Mouse (Mus musculus) liver, embryonic 11.5 days (tissue): Measurements from ENCODE around the gene Cutal. TPM values are rescaled to one million over a fixed set of nuclear protein-coding genes. Genes with fewer than 3 reads are reported as not detected.
"Not testable (repeated sequence)": the region's sequence is repeated elsewhere in the genome, so short reads cannot be mapped to it uniquely, and the experiment has no call there.

Experiments
- ATAC-seq: fragments of 200-750 bp; cut with Nextera tagmentation; replicated peaks from 2 replicates; pipeline ENCODE4 v1.8.0; 2017; ENCODE audit warnings: moderate number of reproducible peaks, mild to moderate bottlenecking, moderate TSS enrichment, moderate library complexity; ENCODE audit not compliant: low FRiP score
- DNase-seq: peaks from one replicate; pipeline ENCODE4 v3.0.0-alpha.2; 2017; ENCODE audit warnings: low spot score
- H3K27ac ChIP-seq: fragments of 300-500 bp; sonication (generic); 2 replicates; pipeline ENCODE4 v1.5.1; 2014; ENCODE audit warnings: mild to moderate bottlenecking, low read depth, low read length, control low read depth
- H3K27me3 ChIP-seq: fragments of 300-500 bp; sonication (generic); replicated peaks from 2 replicates; pipeline ENCODE4 v1.6.1; 2014; ENCODE audit warnings: low read length, mixed read lengths; ENCODE audit not compliant: control insufficient read depth, insufficient read depth
- H3K36me3 ChIP-seq: fragments of 300-500 bp; sonication (generic); 2 replicates; pipeline ENCODE4 v1.6.1; 2014; ENCODE audit warnings: mild to moderate bottlenecking, low read length, moderate library complexity, mixed read lengths; ENCODE audit not compliant: control insufficient read depth, insufficient read depth
- H3K4me1 ChIP-seq: fragments of 300-500 bp; sonication (generic); replicated peaks from 2 replicates; pipeline ENCODE4 v1.6.1; 2014; ENCODE audit warnings: low read length, mixed read lengths; ENCODE audit not compliant: control insufficient read depth, insufficient read depth
- H3K4me2 ChIP-seq: fragments of 300-500 bp; sonication (generic); 2 replicates; pipeline ENCODE4 v1.6.1; 2014; ENCODE audit warnings: mild to moderate bottlenecking, control low read depth, moderate library complexity
- H3K4me3 ChIP-seq: fragments of 300-500 bp; sonication (generic); 2 replicates; pipeline ENCODE4 v1.5.1; 2014; ENCODE audit warnings: low read depth, low read length, control low read depth
- H3K9ac ChIP-seq: fragments of 300-500 bp; sonication (generic); 2 replicates; pipeline ENCODE4 v1.6.1; 2014; ENCODE audit warnings: low read depth, low read length, control low read depth
- H3K9me3 ChIP-seq: fragments of 300-500 bp; sonication (generic); 2 replicates; pipeline ENCODE4 v1.6.1; 2016; ENCODE audit warnings: low read length, inconsistent platforms, mixed read lengths; ENCODE audit not compliant: control insufficient read depth
- WGBS: fragments of 180-500 bp; shearing (Covaris S2); extraction: QIAGEN DNeasy Blood & Tissue Kit; methylation state at CpG from one replicate; pipeline ENCODE4 v1.1.7; 2014; 5-methylcytosine and 5-hydroxymethylcytosine counted together
- polyA plus RNA-seq: library from polyadenylated mRNA; unstranded; fragments of >200 nt; fragmentation: Nextera tagmentation; extraction: Ambion mirVana; gene quantifications from 2 replicates; pipeline ENCODE4 v1.2.1, GENCODE M21; 2014

Cutal gene
- 2.5 and 2.7 TPM in 2 replicates for polyA plus RNA-seq

DNA sequence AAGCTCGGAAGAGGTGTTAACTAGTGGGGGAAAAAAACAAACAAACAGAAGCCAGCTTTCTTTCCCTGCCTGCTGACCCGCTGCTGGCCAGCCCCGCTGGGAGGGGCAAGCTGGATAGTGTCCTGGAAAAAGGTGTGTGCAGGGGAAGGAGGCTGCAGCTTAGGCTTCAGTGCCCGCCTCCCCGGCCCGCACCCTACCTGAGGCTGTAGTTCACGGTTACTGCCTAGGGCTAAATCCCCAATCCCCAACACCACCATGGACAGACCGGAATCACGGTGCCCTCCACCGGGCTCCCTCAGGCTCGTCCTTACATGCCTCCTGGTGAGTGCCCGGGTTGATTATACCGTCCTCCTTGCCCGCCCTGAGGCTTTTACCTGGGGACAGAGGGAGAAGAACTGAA lies at the start of gene Cutal:
Cutal (plus strand) TSS at position 126 of the 400 bp plus-strand sequence.
- no peak for ATAC-seq

DNA sequence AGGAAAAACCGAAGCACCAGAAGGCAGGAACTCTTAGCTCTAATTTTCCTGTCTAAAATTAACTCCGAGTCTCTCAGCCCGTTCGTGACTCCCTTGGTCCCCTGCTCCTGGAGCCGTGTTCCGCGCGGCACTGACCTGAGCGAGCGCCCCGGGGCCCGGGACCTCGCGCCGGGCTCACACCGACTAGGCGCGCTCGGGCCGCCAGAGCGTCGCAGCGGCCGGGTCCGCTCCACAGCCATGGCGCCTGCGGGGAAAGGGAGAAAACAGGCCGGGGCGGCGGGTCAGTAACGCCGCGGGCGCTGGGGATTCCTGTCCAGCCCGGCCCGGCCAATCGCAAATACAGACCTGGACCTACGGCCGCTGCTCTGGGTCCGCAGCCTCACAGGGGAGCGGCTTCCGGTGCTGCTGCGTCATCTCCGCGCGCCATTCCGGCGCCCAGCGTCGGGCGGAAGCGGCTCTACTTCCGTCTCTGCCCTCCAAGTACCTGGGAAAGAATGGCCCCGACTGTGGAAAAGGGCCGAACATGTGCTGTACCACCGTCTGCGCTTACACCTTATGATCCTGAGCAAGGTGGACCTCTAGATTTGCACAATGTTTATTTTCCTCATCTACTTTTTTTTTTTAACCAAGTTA lies 48.3 kb upstream of the Cutal start, which contains the start of gene Fbxw2:
Fbxw2 (minus strand) TSS at position 485 of the 633 bp plus-strand sequence.
- Histone ChIP-seq H3K9me3 (no peaks in the 10 kb centered on the region), H3K27ac (peak within 1 kb of the TSS; percentile 87), H3K4me1 (peaks cover 26% of the 10 kb centered on the region), H3K36me3 (peaks cover 6% of the 10 kb centered on the region), H3K4me2 (peak within 1 kb of the TSS; percentile 85), H3K9ac (peak within 1 kb of the TSS; percentile 90), H3K27me3 (no peaks in the 10 kb centered on the region), H3K4me3 (peak within 1 kb of the TSS; percentile 86)
- ATAC-seq (peak; percentile 98), DNase-seq (peak; percentile 90)
- under 1% methylated on average over 55 of the region's 57 CpGs for WGBS

More for the DNA sequence above, at the start of gene Cutal:
- Histone ChIP-seq H3K27me3 (peaks cover 12% of the 10 kb centered on the region), H3K4me3 (peak within 1 kb of the TSS; percentile 39), H3K36me3 (no peaks in the 10 kb centered on the region), H3K27ac (peak within 1 kb of the TSS; percentile 32; the same call in 1 of the 2 replicates), H3K9me3 (no peaks in the 10 kb centered on the region), H3K4me2 (peak within 1 kb of the TSS; percentile 52), H3K4me1 (peaks cover 9% of the 10 kb centered on the region), H3K9ac (peak within 1 kb of the TSS; percentile 18; the same call in 1 of the 2 replicates)
- WGBS = 11% methylated on average over 14 of the region's 14 CpGs
- no peak for DNase-seq

DNA sequence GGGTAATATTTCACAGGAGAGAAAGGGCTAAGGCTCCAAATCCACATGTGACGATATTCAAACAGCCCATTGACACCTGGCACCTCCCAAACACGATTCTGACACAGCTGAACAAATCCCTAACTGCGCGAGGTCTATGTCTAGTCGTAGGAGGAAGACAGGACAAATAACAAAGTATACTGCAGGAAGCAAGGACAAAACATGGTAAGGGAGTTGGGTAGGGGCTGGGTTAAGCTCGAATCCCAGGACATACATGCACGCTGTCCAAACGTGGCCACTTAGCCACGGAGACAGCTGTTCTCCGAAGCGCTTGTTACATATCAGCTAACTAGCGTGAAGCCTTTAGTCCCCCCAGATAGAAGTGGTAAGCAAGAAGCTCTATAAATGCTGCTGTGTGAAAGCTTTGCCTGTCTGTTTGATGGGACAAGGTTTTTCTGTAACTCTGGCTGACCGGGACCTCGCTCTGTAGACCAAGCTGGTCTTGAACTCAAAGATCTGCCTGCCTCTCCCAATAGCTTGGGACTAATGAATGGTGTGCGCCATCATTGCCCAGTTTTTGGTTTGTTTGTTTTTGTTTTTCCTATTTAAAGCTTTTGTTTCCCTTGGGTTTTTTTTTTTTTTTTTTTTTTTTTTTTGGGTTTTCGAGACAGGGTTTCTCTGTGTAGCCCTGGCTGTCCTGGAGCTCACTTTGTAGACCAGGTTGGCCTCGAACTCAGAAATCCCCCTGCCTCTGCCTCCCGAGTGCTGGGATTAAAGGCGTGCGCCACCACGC lies 47.5 kb upstream of the Cutal start:
- H3K4me2 ChIP-seq = peak overlapping the region; percentile 85

DNA sequence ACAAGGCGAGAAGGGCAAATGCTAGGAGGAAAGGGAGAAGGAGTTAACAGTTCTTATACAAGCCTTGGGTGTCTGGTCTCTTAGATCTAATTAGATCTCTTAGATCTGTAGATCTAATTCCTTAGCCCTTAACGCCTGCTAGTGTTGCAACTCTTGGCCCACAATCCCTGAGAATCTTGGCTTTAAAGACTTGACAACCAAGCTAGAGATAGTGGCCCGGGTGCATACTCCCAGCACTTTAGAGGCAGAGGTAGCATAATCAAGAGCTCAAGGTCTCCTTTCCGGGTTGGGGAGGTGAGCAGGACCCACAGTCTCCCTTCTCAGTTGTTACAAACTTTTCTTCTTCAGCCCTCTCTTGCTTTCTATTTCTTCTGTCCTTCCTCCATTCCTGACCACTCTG lies 46.6 kb upstream of the Cutal start:
- Histone ChIP-seq H3K4me3 (no peak overlapping the region), H3K4me2 (no peak overlapping the region; the same call in 1 of the 2 replicates), H3K27ac (peak overlapping the region; percentile 58; the same call in 1 of the 2 replicates), H3K4me1 (peaks cover 21% of the 10 kb centered on the region), H3K9me3 (no peaks in the 10 kb centered on the region), H3K27me3 (no peaks in the 10 kb centered on the region), H3K9ac (no peak overlapping the region), H3K36me3 (peaks cover 1% of the 10 kb centered on the region; the same call in 1 of the 2 replicates)
- no peak for ATAC-seq
- 86% methylated on average over 4 of the region's 4 CpGs for WGBS
- no peak for DNase-seq

More for the DNA sequence above, 47.5 kb upstream of the Cutal start:
- DNase-seq (peak; percentile 39), ATAC-seq (no peak; the same call in 1 of the 2 replicates)
- peak overlapping the region; percentile 87 for H3K27ac ChIP-seq
- no peaks in the 10 kb centered on the region for H3K9me3 ChIP-seq
- H3K4me1 ChIP-seq = peaks cover 26% of the 10 kb centered on the region
- peak overlapping the region; percentile 90 for H3K9ac ChIP-seq
- peak overlapping the region; percentile 86 for H3K4me3 ChIP-seq
- H3K27me3 ChIP-seq = no peaks in the 10 kb centered on the region
- peaks cover 2% of the 10 kb centered on the region; the same call in 1 of the 2 replicates for H3K36me3 ChIP-seq
- 32% methylated on average over 20 of the region's 21 CpGs for WGBS

DNA sequence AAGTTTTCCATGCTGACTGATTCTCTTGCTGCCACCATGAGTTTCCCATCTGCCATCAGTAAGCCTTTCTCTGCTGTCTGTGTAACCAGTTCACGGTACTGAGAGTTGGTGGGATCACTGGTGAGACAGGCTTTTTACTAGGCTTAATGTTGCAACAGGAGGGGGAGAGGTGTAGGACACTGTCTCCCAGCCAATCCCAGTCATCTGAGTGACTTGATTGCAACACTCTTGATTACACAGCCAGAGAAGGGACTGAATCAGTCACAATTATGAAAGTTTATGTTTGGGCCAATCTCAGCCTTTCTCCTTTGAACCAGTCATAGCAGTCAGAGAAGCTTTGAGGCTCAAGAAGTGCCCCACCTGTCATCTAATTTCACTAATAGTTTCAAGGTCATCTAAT lies 46.2 kb upstream of the Cutal start:
- Histone ChIP-seq H3K9me3 (no peaks in the 10 kb centered on the region), H3K9ac (no peak overlapping the region), H3K4me1 (peaks cover 18% of the 10 kb centered on the region), H3K27ac (peak overlapping the region; percentile 58; the same call in 1 of the 2 replicates), H3K4me2 (no peak overlapping the region), H3K36me3 (no peaks in the 10 kb centered on the region), H3K27me3 (no peaks in the 10 kb centered on the region), H3K4me3 (no peak overlapping the region)
- DNase-seq (no peak), ATAC-seq (no peak)
- 71% methylated on average over 1 of the region's 1 CpGs for WGBS

DNA sequence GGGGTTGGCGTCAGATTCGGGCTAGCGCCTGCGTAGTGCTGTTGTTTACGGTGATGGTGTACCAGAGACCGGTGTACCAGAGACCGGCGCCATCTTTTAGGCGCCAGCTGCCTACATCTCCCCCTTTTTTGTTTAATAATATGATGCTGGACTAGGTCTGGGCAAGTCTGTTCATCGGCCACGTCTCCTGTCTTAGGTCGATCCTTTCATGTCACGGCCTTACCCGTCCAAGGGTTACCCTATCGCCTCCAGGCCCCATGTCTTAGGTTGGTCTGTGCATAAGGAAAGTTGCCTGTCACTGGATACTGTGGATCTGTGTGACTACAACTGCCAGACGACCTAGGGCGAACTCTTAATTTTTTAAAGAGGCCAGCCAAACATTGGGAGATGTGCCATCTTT lies 44.1 kb upstream of the Cutal start:
- H3K4me3 ChIP-seq, H3K9me3 ChIP-seq, H3K9ac ChIP-seq, H3K4me1 ChIP-seq, H3K27me3 ChIP-seq, DNase-seq, ATAC-seq, H3K27ac ChIP-seq, H3K4me2 ChIP-seq, H3K36me3 ChIP-seq: not testable (repeated sequence)
- 95% methylated on average over 17 of the region's 17 CpGs for WGBS

DNA sequence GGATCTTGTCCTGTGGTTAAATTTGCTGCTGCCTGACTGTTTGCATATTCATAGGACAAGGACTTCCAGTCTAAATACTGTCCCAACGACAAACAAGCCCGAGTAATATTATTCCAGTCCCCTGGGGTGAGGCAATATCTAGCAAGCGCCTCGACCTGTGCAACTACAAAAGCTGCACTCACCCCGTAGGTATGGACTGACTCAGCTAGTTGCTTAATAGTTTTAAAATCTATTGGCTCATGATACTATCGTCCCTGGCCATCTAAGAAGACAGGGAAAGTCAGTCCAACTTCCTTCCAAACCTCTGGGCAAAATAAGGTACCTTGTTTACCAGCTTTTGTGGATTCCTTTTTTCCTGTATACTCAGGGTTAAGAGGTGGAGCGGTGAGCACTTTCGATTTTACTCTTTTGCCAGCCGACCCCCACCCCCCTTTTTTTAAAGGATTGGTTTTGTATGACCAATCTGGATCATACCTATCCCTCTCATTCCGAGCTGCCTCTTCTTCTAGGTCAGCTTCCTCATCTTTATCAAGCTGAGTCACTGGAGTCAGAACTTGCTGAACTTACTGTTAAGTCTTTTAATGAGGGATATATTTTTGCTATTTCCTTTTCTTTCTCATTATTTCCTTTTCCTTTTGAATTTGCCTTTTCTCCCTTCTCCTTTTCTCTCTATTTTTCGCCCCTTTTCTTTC lies 41.3 kb upstream of the Cutal start, which contains the start of gene Gm34653:
Gm34653 (plus strand) TSS at position 242 of the 692 bp plus-strand sequence.
- H3K9me3 ChIP-seq, H3K27ac ChIP-seq, H3K27me3 ChIP-seq, H3K4me3 ChIP-seq, H3K4me1 ChIP-seq, H3K36me3 ChIP-seq, DNase-seq, ATAC-seq, H3K9ac ChIP-seq, H3K4me2 ChIP-seq: not testable (repeated sequence)
- WGBS = 68% methylated on average over 11 of the region's 11 CpGs

DNA sequence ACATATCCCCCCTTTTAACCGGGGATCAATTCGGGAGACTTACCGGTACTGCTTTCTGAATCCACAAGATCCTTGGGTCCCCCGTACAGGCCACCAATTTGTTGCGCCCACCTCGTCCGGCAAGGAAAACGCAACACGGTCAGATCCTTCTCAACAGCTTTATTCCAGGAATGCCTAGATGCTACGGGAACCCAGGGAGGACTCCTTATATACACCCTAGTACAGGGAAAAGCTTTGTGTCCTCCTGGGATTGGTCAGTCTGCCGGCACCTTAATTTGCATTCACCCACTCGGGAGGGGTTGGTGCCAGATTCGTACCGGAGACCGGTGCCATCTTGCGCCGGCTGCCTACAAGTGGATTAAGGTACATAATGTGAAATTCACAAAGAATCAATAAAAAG lies 40.6 kb upstream of the Cutal start:
- H3K9ac ChIP-seq = no peak overlapping the region
- no peaks in the 10 kb centered on the region for H3K27me3 ChIP-seq
- no peak overlapping the region for H3K27ac ChIP-seq
- no peaks in the 10 kb centered on the region for H3K9me3 ChIP-seq
- 84% methylated on average over 17 of the region's 17 CpGs for WGBS
- H3K36me3 ChIP-seq = no peaks in the 10 kb centered on the region
- H3K4me1 ChIP-seq = no peaks in the 10 kb centered on the region
- no peak overlapping the region for H3K4me2 ChIP-seq
- no peak for ATAC-seq
- DNase-seq = no peak
- H3K4me3 ChIP-seq = no peak overlapping the region
